9 mouse cellular contexts compared by ENCODE assay signal in the genomic region with DNA sequence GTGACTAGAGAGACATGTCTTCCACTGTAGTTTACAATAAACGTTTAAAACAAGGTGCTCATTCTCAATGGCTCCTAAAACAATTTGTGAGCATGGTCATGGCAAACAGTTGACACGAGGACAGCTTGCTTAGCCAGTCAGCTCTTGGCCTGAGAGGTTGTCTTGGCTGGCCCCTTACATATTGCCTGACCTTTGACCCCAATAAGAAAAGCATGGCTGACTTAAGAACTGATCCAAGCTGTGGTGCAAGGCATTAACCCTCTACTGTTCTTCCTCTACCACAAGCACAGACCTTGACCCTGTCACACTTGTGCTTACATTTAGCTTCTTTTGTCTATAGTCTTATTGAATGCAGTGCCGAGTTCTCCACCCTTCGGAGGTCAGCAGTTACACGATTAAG. TPM values are rescaled to one million over a fixed set of nuclear protein-coding genes. Genes with fewer than 3 reads are reported as not detected.
DNase-seq lines count a peak whose midpoint lies in the region; ATAC-seq lines count a peak whose summit lies in the region.
"Had no signal": no experiment of that assay in that cellular context is flagged by ENCODE, and none has a peak within 500 bp of the region (broad histone marks: within the 10 kb centered on the region; RNA-seq: fewer than 3 reads in every experiment).

No protein-coding gene starts in this region.

- H3K9ac ChIP-seq in kidney, embryonic 14.5 days (ENCODE audit: low read depth, low read length): no peak overlapping the region
- H3K9ac ChIP-seq in embryonic facial prominence, embryonic 14.5 days (ENCODE audit: low read depth, low read length): no peak overlapping the region
- H3K9ac ChIP-seq in hindbrain, embryonic 16.5 days (ENCODE audit: low read depth, low read length): no peak overlapping the region
- H3K9ac ChIP-seq in neural tube, embryonic 13.5 days: no peak overlapping the region

- no peaks in the 10 kb centered on the region for H3K27me3 ChIP-seq in kidney, embryonic 14.5 days (ENCODE audit: control insufficient read depth, insufficient read depth, low read length)
- no peaks in the 10 kb centered on the region for H3K27me3 ChIP-seq in embryonic facial prominence, embryonic 14.5 days (replicated peaks; ENCODE audit: control insufficient read depth, insufficient read depth, low read length)
- no peaks in the 10 kb centered on the region for H3K27me3 ChIP-seq in hindbrain, embryonic 16.5 days (replicated peaks; ENCODE audit: control insufficient read depth, insufficient read depth, low read length)
- no peaks in the 10 kb centered on the region for H3K27me3 ChIP-seq in neural tube, embryonic 13.5 days

- DNase-seq in kidney, postnatal 10 days: no peak
- DNase-seq in embryonic facial prominence, embryonic 14.5 days (ENCODE audit: low spot score): no peak
- DNase-seq in urinary bladder, postnatal 14 days (ENCODE audit: low spot score): no peak
- DNase-seq in thymus, postnatal 0 days (ENCODE audit: low spot score): no peak

- no peak for ATAC-seq in kidney, embryonic 14.5 days (ENCODE audit: low FRiP score, low TSS enrichment)
- ATAC-seq in embryonic facial prominence, embryonic 14.5 days (ENCODE audit: low read depth): no peak
- no peak for ATAC-seq in hindbrain, embryonic 16.5 days
- no peak for ATAC-seq in neural tube, embryonic 13.5 days (ENCODE audit: low read depth)
- ATAC-seq in erythroblast, adult 5-6 weeks (replicated peaks; ENCODE audit: low FRiP score, poor library complexity, severe bottlenecking): no peak

- no peak overlapping the region for H3K4me3 ChIP-seq in kidney, embryonic 14.5 days (ENCODE audit: low read length)
- no peak overlapping the region for H3K4me3 ChIP-seq in embryonic facial prominence, embryonic 14.5 days (ENCODE audit: low read depth, low read length)
- no peak overlapping the region for H3K4me3 ChIP-seq in hindbrain, embryonic 16.5 days (ENCODE audit: low read length)
- no peak overlapping the region for H3K4me3 ChIP-seq in neural tube, embryonic 13.5 days

- H3K27ac ChIP-seq in kidney, embryonic 14.5 days (ENCODE audit: low read depth, low read length): peak overlapping the region; percentile 95; the same call in 1 of the 2 replicates
- peak overlapping the region; percentile 88 for H3K27ac ChIP-seq in embryonic facial prominence, embryonic 14.5 days (replicated peaks; ENCODE audit: low read depth, low read length)
- peak overlapping the region; percentile 80 for H3K27ac ChIP-seq in hindbrain, embryonic 16.5 days (ENCODE audit: low read depth, low read length)
- peak overlapping the region; percentile 93 for H3K27ac ChIP-seq in neural tube, embryonic 13.5 days (replicated peaks)
- H3K27ac ChIP-seq: macrophage had no signal

- peaks cover 28% of the 10 kb centered on the region for H3K4me1 ChIP-seq in kidney, embryonic 14.5 days (ENCODE audit: control insufficient read depth, insufficient read depth, low read length)
- H3K4me1 ChIP-seq in embryonic facial prominence, embryonic 14.5 days (ENCODE audit: control insufficient read depth, insufficient read depth, low read length): peaks cover 34% of the 10 kb centered on the region
- peaks cover 34% of the 10 kb centered on the region for H3K4me1 ChIP-seq in hindbrain, embryonic 16.5 days (ENCODE audit: control insufficient read depth, insufficient read depth, low read depth, low read length)
- peaks cover 56% of the 10 kb centered on the region for H3K4me1 ChIP-seq in neural tube, embryonic 13.5 days (replicated peaks)

- WGBS in kidney, embryonic 14.5 days: 34% methylated on average over 5 of the region's 5 CpGs
- 36% methylated on average over 5 of the region's 5 CpGs for WGBS in embryonic facial prominence, embryonic 14.5 days
- WGBS in hindbrain, embryonic 16.5 days: 27% methylated on average over 5 of the region's 5 CpGs
- 24% methylated on average over 5 of the region's 5 CpGs for WGBS in neural tube, embryonic 13.5 days

- H3K4me2 ChIP-seq in kidney, embryonic 14.5 days (replicated peaks; ENCODE audit: low read depth, low read length): no peak overlapping the region
- no peak overlapping the region for H3K4me2 ChIP-seq in embryonic facial prominence, embryonic 14.5 days (ENCODE audit: low read depth, low read length)
- H3K4me2 ChIP-seq in hindbrain, embryonic 16.5 days (ENCODE audit: low read length): no peak overlapping the region
- H3K4me2 ChIP-seq in neural tube, embryonic 13.5 days: no peak overlapping the region

- H3K9me3 ChIP-seq in kidney, embryonic 14.5 days (ENCODE audit: control insufficient read depth, low read length): no peaks in the 10 kb centered on the region
- no peaks in the 10 kb centered on the region for H3K9me3 ChIP-seq in embryonic facial prominence, embryonic 14.5 days (ENCODE audit: control insufficient read depth, low read length)
- no peaks in the 10 kb centered on the region for H3K9me3 ChIP-seq in hindbrain, embryonic 16.5 days (ENCODE audit: control insufficient read depth, low read length)
- H3K9me3 ChIP-seq in neural tube, embryonic 13.5 days: no peaks in the 10 kb centered on the region

- 0 out of 2 replicates have a peak, but pooled peaks cover under 1% of the 10 kb centered on the region for H3K36me3 ChIP-seq in kidney, embryonic 14.5 days (ENCODE audit: control insufficient read depth, insufficient read depth, low read length)
- H3K36me3 ChIP-seq in embryonic facial prominence, embryonic 14.5 days (ENCODE audit: control insufficient read depth, insufficient read depth, low read length): no peaks in the 10 kb centered on the region
- H3K36me3 ChIP-seq in hindbrain, embryonic 16.5 days (ENCODE audit: control insufficient read depth, insufficient read depth, low read length): no peaks in the 10 kb centered on the region
- no peaks in the 10 kb centered on the region for H3K36me3 ChIP-seq in neural tube, embryonic 13.5 days

RNA-seq across cellular contexts. Expression of gene Traf3ip2, which starts 48.0 kb away (rescaled TPM):
- polyA plus RNA-seq in kidney, embryonic 14.5 days (2014; fragmentation: Nextera tagmentation; extraction: Ambion mirVana): 16.6 and 19.6 TPM in 2 replicates
- 12.5 and 12.9 TPM in 2 replicates for polyA plus RNA-seq in embryonic facial prominence, embryonic 14.5 days (2014; fragmentation: Nextera tagmentation; extraction: Ambion mirVana)
- polyA plus RNA-seq in hindbrain, embryonic 16.5 days (2015; fragmentation: Nextera tagmentation; extraction: Ambion mirVana): 6.7 and 8.0 TPM in 2 replicates
- polyA plus RNA-seq in neural tube, embryonic 13.5 days (2015; fragmentation: Nextera tagmentation; extraction: Ambion mirVana): 4.8 and 5.0 TPM in 2 replicates
- polyA plus RNA-seq in thymus, postnatal 0 days (2015; fragmentation: Nextera tagmentation; extraction: Ambion mirVana): 13.9 and 19.3 TPM in 2 replicates
- not detected in 2 replicates for total RNA-seq in erythroblast, adult 5-6 weeks (2015; ENCODE audit: low replicate concordance)
- total RNA-seq in erythroblast, adult 5-6 weeks (2017; ENCODE audit: low replicate concordance): 0.70 TPM in 1 of 2 replicates, not detected in the other
